Mouse (Mus musculus) small intestine, adult 10 weeks (tissue): ENCODE results near the gene Yipf7. TPM values are rescaled to one million over a fixed set of nuclear protein-coding genes. Genes with fewer than 3 reads are reported as not detected.

Experiments
- polyA plus RNA-seq: library from polyadenylated mRNA; stranded (reverse); fragments of 350-450 nt; fragmentation: Illumina TruSeq; extraction: RNeasy Lipid Tissue Mini Kit (QIAGEN cat#74804); gene quantifications from one replicate; pipeline ENCODE4 v1.2.3, GENCODE M21; 2014; ENCODE audit warnings: low replicate concordance

Gene Yipf7
- polyA plus RNA-seq, result not detected

GRCm38 (mm10) chr5:69542489-69542888 is at the start of gene Yipf7:
Gene Yipf7, minus strand, starts transcription at chr5:69542648.

DNA sequence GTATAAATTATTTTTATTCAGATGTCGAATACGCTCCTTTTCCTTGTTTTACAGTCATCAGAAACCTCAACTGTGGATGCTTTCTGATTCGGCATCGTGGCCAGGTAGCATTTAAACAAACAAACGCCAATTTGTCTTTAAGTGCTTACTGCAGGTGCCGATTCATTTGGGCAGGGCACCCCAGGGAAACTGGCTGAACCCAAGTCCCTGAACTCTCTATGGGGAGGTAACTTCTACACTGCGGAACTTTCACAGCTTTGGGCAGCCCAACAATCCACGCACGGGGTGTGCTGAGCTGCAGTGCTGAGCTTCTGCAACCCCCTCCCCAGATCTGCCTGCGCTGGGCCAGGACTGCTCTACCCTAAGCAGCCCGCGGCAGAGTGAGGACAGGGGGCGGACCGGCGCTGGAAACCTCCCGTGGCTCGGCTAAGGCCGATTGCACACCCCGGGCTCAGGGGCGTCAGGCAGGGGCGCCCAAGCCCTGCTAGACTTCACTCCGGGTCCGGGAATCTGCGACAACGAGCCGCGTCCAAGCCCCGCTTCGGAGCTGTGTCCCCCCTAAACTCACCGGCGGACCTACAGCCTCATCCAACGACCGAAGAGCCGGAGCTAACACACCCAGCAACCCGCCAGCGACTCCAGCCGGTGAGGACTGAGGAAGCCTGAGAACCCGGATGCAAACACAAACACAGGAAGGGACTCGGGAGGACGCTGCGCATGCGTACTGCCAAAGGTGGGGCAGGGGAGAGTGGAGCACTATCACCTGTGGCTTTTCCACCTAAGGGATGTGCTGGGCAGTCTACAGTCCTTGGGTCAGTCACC is 49.4 kb upstream of the Yipf7 start, which contains the start of gene Gnpda2:
Gene Gnpda2, minus strand, starts transcription at position 701 of the 822 bp plus-strand sequence.

GRCm38 (mm10) chr5:69556628-69557403 is 14.4 kb upstream of the Yipf7 start, which contains the start of gene Guf1:
Gene Guf1, plus strand, starts transcription at chr5:69556923.

Other genes starting within 250 kb of the Yipf7 start
- gene Kctd8, start 201.0 kb downstream of the Yipf7 start, polyA plus RNA-seq, result not detected
- gene Guf1, start 14.3 kb upstream of the Yipf7 start, polyA plus RNA-seq, result 69.8 TPM
- 57.4 TPM for gene Gnpda2, start 49.7 kb upstream of the Yipf7 start, polyA plus RNA-seq